Mouse (Mus musculus): ENCODE data around the gene Ipo5. TPM values are rescaled to one million over a fixed set of nuclear protein-coding genes. Genes with fewer than 3 reads are reported as not detected.

Gene Ipo5
- 27.7 and 33.5 TPM in 2 replicates for polyA plus RNA-seq (2012; rRNA removed)

DNA sequence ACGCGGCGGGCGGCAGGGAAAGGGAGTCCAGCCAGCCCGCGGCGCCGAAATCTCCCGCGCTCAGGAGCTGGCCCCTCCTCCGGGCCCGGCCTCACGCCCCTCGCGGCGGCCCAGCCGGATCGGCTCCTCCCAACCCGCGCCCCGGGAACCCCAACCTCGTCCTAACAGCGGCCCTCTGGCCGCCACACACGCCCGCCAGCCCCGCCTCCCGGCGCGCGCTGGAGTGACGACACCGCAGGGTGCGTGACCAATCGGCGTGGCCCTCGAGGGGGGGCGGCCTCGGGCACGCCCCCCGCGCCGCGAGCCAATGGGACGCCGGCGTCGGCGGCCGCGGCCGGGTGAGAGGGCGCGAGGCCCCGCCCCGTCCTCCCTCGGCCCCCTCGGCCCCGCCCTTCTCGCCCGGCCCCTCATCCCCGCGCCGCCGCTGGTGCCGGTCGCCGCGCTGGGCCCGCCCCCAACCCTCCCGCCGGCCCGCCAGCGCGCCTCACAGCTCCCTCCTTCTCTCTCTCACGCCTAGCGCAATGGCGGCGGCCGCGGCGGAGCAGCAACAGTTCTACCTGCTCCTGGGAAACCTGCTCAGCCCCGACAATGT is at the start of gene Ipo5:
Gene Ipo5, plus strand, starts transcription at position 492 of the 592 bp plus-strand sequence.
- under 1% methylated on average over 78 of the region's 83 CpGs for WGBS
- H3K36me3 ChIP-seq (ENCODE audit: control insufficient read depth, insufficient read depth, low read length): no peaks in the 10 kb centered on the region
- no peak within 1 kb of the TSS for H3K27ac ChIP-seq (ENCODE audit: control insufficient read depth, insufficient read depth, low read length)
- DNase-seq: peak; percentile 94
- H3K27me3 ChIP-seq (ENCODE audit: control insufficient read depth, insufficient read depth, low read length): no peaks in the 10 kb centered on the region
- H3K4me3 ChIP-seq (ENCODE audit: control insufficient read depth, insufficient read depth, low read length): peak within 1 kb of the TSS; percentile 68
- peaks cover 4% of the 10 kb centered on the region; the same call in 1 of the 2 replicates for H3K4me1 ChIP-seq (replicated peaks; ENCODE audit: control insufficient read depth, insufficient read depth, low read length)
- TF ChIP-seq CTCF (IDR thresholded peaks at IDR 0.05; ENCODE audit: borderline replicate concordance, control insufficient read depth, extremely low read depth, insufficient read depth, low read length, poor library complexity) (peak; percentile 53; the same call in 1 of the 2 replicates), POLR2A (IDR thresholded peaks at IDR 0.05; ENCODE audit: control insufficient read depth, extremely low read depth, insufficient read depth, low read length, poor library complexity) (peak; percentile 66)

DNA sequence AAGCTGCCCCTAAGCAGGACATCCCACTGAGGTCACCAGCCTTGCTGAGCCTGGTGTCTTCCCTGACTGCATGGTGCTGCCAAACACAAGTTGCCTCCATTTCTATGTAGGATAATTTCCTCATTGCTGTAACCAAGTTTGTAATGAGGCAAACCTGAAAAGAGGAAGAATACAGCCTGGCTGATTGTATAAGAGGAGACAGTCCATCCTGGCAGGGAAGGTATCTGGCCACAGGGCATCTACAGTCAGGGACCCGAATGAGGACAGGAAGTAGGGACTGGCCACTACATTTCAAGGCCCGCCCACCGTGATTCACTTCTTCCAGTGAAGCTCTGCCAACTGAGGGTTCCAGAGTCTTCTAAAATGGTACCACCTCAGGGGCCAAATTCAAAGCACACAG is 47.8 kb upstream of the Ipo5 start:
- DNase-seq: no peak
- no peak overlapping the region for H3K27ac ChIP-seq (ENCODE audit: control insufficient read depth, insufficient read depth, low read length)
- no peaks in the 10 kb centered on the region for H3K27me3 ChIP-seq (ENCODE audit: control insufficient read depth, insufficient read depth, low read length)
- no peaks in the 10 kb centered on the region for H3K36me3 ChIP-seq (ENCODE audit: control insufficient read depth, insufficient read depth, low read length)
- TF ChIP-seq CTCF (IDR thresholded peaks at IDR 0.05; ENCODE audit: borderline replicate concordance, control insufficient read depth, extremely low read depth, insufficient read depth, low read length, poor library complexity) (no peak), POLR2A (IDR thresholded peaks at IDR 0.05; ENCODE audit: control insufficient read depth, extremely low read depth, insufficient read depth, low read length, poor library complexity) (no peak)
- no peaks in the 10 kb centered on the region for H3K4me1 ChIP-seq (replicated peaks; ENCODE audit: control insufficient read depth, insufficient read depth, low read length)
- WGBS: 63% methylated on average over 3 of the region's 3 CpGs
- H3K4me3 ChIP-seq (ENCODE audit: control insufficient read depth, insufficient read depth, low read length): no peak overlapping the region

GRCm38 (mm10) chr14:120864896-120865295 is 46.1 kb upstream of the Ipo5 start:
- H3K4me3 ChIP-seq (ENCODE audit: control insufficient read depth, insufficient read depth, low read length): no peak overlapping the region
- no peak overlapping the region for H3K27ac ChIP-seq (ENCODE audit: control insufficient read depth, insufficient read depth, low read length)
- H3K36me3 ChIP-seq (ENCODE audit: control insufficient read depth, insufficient read depth, low read length): no peaks in the 10 kb centered on the region
- H3K27me3 ChIP-seq (ENCODE audit: control insufficient read depth, insufficient read depth, low read length): no peaks in the 10 kb centered on the region
- WGBS: 95% methylated on average over 4 of the region's 4 CpGs
- no peak for DNase-seq
- TF ChIP-seq POLR2A (IDR thresholded peaks at IDR 0.05; ENCODE audit: control insufficient read depth, extremely low read depth, insufficient read depth, low read length, poor library complexity) (no peak), CTCF (IDR thresholded peaks at IDR 0.05; ENCODE audit: borderline replicate concordance, control insufficient read depth, extremely low read depth, insufficient read depth, low read length, poor library complexity) (no peak)
- no peaks in the 10 kb centered on the region for H3K4me1 ChIP-seq (replicated peaks; ENCODE audit: control insufficient read depth, insufficient read depth, low read length)

DNA sequence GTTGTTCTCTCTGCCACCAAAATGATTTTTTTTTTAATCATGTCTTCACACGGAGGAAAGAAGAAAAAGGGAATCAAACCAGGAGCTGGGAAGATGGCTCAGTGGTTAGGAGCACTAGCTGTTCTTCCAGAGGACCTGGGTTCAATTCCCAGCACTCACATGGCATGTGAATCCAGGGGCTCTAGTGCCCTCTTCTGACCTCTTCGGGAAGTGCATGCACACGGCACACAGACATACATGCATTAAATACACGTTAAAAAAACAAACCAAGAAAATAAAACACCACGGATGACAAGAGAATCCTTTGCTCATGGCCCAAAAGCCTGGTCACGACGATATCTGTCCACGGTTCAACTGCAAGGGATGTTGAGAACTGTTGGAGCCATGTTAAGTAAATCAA is 44.5 kb upstream of the Ipo5 start:
- Histone ChIP-seq H3K27ac (ENCODE audit: control insufficient read depth, insufficient read depth, low read length) (no peak overlapping the region), H3K27me3 (ENCODE audit: control insufficient read depth, insufficient read depth, low read length) (no peaks in the 10 kb centered on the region), H3K4me3 (ENCODE audit: control insufficient read depth, insufficient read depth, low read length) (no peak overlapping the region), H3K36me3 (ENCODE audit: control insufficient read depth, insufficient read depth, low read length) (no peaks in the 10 kb centered on the region), H3K4me1 (replicated peaks; ENCODE audit: control insufficient read depth, insufficient read depth, low read length) (no peaks in the 10 kb centered on the region)
- TF ChIP-seq CTCF (IDR thresholded peaks at IDR 0.05; ENCODE audit: borderline replicate concordance, control insufficient read depth, extremely low read depth, insufficient read depth, low read length, poor library complexity): no peak
- TF ChIP-seq POLR2A (IDR thresholded peaks at IDR 0.05; ENCODE audit: control insufficient read depth, extremely low read depth, insufficient read depth, low read length, poor library complexity): no peak
- DNase-seq: no peak
- 95% methylated on average over 8 of the region's 8 CpGs for WGBS

- H3K4me3 ChIP-seq (ENCODE audit: control insufficient read depth, insufficient read depth, low read length): no peak overlapping the region
- H3K4me1 ChIP-seq (replicated peaks; ENCODE audit: control insufficient read depth, insufficient read depth, low read length): no peaks in the 10 kb centered on the region
- no peak overlapping the region for H3K27ac ChIP-seq (ENCODE audit: control insufficient read depth, insufficient read depth, low read length)
- H3K36me3 ChIP-seq (ENCODE audit: control insufficient read depth, insufficient read depth, low read length): no peaks in the 10 kb centered on the region
- TF ChIP-seq POLR2A (IDR thresholded peaks at IDR 0.05; ENCODE audit: control insufficient read depth, extremely low read depth, insufficient read depth, low read length, poor library complexity): no peak
- no peak for TF ChIP-seq CTCF (IDR thresholded peaks at IDR 0.05; ENCODE audit: borderline replicate concordance, control insufficient read depth, extremely low read depth, insufficient read depth, low read length, poor library complexity)
- no peak for DNase-seq
- no peaks in the 10 kb centered on the region for H3K27me3 ChIP-seq (ENCODE audit: control insufficient read depth, insufficient read depth, low read length)
- 98% methylated on average over 5 of the region's 5 CpGs for WGBS
Observed at GRCm38 (mm10) chr14:120867121-120867520, 43.9 kb upstream of the Ipo5 start.

DNA sequence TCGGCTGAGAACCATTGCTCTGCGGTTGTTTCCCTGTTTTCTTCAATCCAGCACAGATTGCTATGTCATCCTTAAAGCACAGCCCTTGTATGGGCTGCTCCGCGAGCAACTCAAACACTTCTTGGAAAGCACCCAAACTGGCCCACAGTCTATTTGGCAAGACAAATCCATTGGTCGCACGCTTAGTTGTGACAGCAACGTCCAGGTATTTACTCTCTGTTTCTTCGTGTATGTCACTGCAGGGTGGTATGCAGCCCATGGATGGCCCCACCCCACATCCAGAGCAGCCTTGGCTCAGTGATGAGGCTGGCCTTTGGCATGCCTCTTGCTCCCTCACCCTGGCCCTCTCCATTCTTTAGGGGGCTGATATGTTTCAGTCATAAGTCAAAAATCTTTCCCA is 42.5 kb upstream of the Ipo5 start:
- Histone ChIP-seq H3K4me3 (ENCODE audit: control insufficient read depth, insufficient read depth, low read length) (no peak overlapping the region), H3K4me1 (replicated peaks; ENCODE audit: control insufficient read depth, insufficient read depth, low read length) (no peaks in the 10 kb centered on the region), H3K27me3 (ENCODE audit: control insufficient read depth, insufficient read depth, low read length) (no peaks in the 10 kb centered on the region), H3K27ac (ENCODE audit: control insufficient read depth, insufficient read depth, low read length) (no peak overlapping the region), H3K36me3 (ENCODE audit: control insufficient read depth, insufficient read depth, low read length) (no peaks in the 10 kb centered on the region)
- no peak for DNase-seq
- 79% methylated on average over 8 of the region's 8 CpGs for WGBS
- no peak for TF ChIP-seq CTCF (IDR thresholded peaks at IDR 0.05; ENCODE audit: borderline replicate concordance, control insufficient read depth, extremely low read depth, insufficient read depth, low read length, poor library complexity)
- no peak for TF ChIP-seq POLR2A (IDR thresholded peaks at IDR 0.05; ENCODE audit: control insufficient read depth, extremely low read depth, insufficient read depth, low read length, poor library complexity)

DNA sequence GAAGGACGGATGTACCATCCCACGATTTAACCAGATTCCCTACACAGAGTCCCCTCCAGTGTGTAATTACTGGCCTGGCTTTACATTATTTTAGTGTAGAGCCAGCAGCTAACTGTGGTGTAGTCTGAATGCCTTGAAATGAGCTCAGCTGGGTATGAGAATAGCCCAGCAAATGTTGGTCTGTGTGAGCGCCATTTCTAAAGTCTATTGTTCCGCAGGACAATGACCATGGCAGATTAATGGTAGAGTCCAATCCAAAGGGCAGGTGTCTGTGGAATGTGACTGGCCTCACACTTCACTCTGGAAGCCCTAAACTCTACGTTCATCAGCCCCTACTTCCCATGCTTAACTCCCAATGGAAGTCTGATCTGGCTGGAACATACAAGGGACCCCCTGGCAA is 40.3 kb upstream of the Ipo5 start:
- H3K27me3 ChIP-seq (ENCODE audit: control insufficient read depth, insufficient read depth, low read length): no peaks in the 10 kb centered on the region
- no peak overlapping the region for H3K27ac ChIP-seq (ENCODE audit: control insufficient read depth, insufficient read depth, low read length)
- TF ChIP-seq POLR2A (IDR thresholded peaks at IDR 0.05; ENCODE audit: control insufficient read depth, extremely low read depth, insufficient read depth, low read length, poor library complexity): no peak
- TF ChIP-seq CTCF (IDR thresholded peaks at IDR 0.05; ENCODE audit: borderline replicate concordance, control insufficient read depth, extremely low read depth, insufficient read depth, low read length, poor library complexity): no peak
- DNase-seq: no peak
- 94% methylated on average over 5 of the region's 5 CpGs for WGBS
- no peaks in the 10 kb centered on the region for H3K4me1 ChIP-seq (replicated peaks; ENCODE audit: control insufficient read depth, insufficient read depth, low read length)
- no peaks in the 10 kb centered on the region for H3K36me3 ChIP-seq (ENCODE audit: control insufficient read depth, insufficient read depth, low read length)
- no peak overlapping the region for H3K4me3 ChIP-seq (ENCODE audit: control insufficient read depth, insufficient read depth, low read length)

Data from thymus, adult 2 months (tissue).